Mouse (Mus musculus): ENCODE data around the gene Ankrd65. TPM values are rescaled to one million over a fixed set of nuclear protein-coding genes. Genes with fewer than 3 reads are reported as not detected.

The Ankrd65 gene
- total and polyA plus RNA-seq, 3 experiments: not detected

- no peak for DNase-seq (ENCODE audit: extremely low read depth)
- no peak overlapping the region for H3K4me3 ChIP-seq (replicated peaks in 1 of 3; ENCODE audit: low read depth in 2 of 3, low read length in 2 of 3, poor library complexity in 1 of 3)
- peaks cover 12 to 35% of the 10 kb centered on the region in 2 experiments for H3K4me1 ChIP-seq (ENCODE audit: control insufficient read depth in 1 of 2, insufficient read depth in 2 of 2)
- no peak overlapping the region for H3K9ac ChIP-seq (ENCODE audit: insufficient read depth, low read depth)
- H3K79me2 ChIP-seq (replicated peaks; ENCODE audit: control insufficient read depth, extremely low read depth, insufficient read depth, poor library complexity, severe bottlenecking): no peaks in the 10 kb centered on the region
- no peaks in the 10 kb centered on the region for H3K9me3 ChIP-seq (replicated peaks; ENCODE audit: low read length)
- no peak overlapping the region for H3K4me2 ChIP-seq (ENCODE audit: insufficient read depth, low read depth, poor library complexity, severe bottlenecking)
- in situ Hi-C loops (cut with MboI; ENCODE audit: low pct_ligation_motif_present, low pct_unique_long_range_greater_than_20kb, low sequenced_read_pairs): no loop called here
- no peaks in the 10 kb centered on the region for H3K36me3 ChIP-seq (replicated peaks in 1 of 2; ENCODE audit: control insufficient read depth in 1 of 2, insufficient read depth in 1 of 2, low read length in 1 of 2)
- H3K27ac ChIP-seq (ENCODE audit: insufficient read depth, low read depth): no peak overlapping the region
- no peak for TF ChIP-seq E2F4 (IDR thresholded peaks at IDR 0.05; ENCODE audit: insufficient replicate concordance, low read depth, low read length)
- TF ChIP-seq MYC (IDR thresholded peaks at IDR 0.05; ENCODE audit: low read depth, low read length): no peak
- no peak for TF ChIP-seq CHD2 (IDR thresholded peaks at IDR 0.05; ENCODE audit: low read length)
- no peak for TF ChIP-seq MAZ (IDR thresholded peaks at IDR 0.05; ENCODE audit: low read depth, low read length)
- no peak for TF ChIP-seq GABPA (IDR thresholded peaks at IDR 0.05; ENCODE audit: insufficient replicate concordance, low read depth, low read length)
- no peak for TF ChIP-seq POLR2AphosphoS2 (IDR thresholded peaks at IDR 0.05; ENCODE audit: low read depth, low read length)
- no peak for TF ChIP-seq BHLHE40 (IDR thresholded peaks at IDR 0.05; ENCODE audit: low read depth, low read length)
- TF ChIP-seq EP300 (IDR thresholded peaks at IDR 0.05; ENCODE audit: low read length): no peak
- no peak for TF ChIP-seq POLR2A (IDR thresholded peaks at IDR 0.05; ENCODE audit: low read depth, low read length)
- peaks cover 26% of the 10 kb centered on the region for H3K27me3 ChIP-seq (replicated peaks)
- dilution Hi-C loops (cut with MboI; ENCODE audit: extremely low pct_ligation_motif_present, extremely low pct_unique_long_range_greater_than_20kb, low sequenced_read_pairs): no loop called here
Observed at GRCm38 (mm10) chr4:155779498-155779897, 10.7 kb upstream of the Ankrd65 start.

- H3K36me3 ChIP-seq (replicated peaks in 1 of 2; ENCODE audit: control insufficient read depth in 1 of 2, insufficient read depth in 1 of 2, low read length in 1 of 2): no peaks in the 10 kb centered on the region
- no peak overlapping the region for H3K4me3 ChIP-seq (replicated peaks in 1 of 3; ENCODE audit: low read depth in 2 of 3, low read length in 2 of 3, poor library complexity in 1 of 3)
- no peak overlapping the region for H3K9ac ChIP-seq (ENCODE audit: insufficient read depth, low read depth)
- peaks cover 34% of the 10 kb centered on the region for H3K27me3 ChIP-seq (replicated peaks)
- H3K79me2 ChIP-seq (replicated peaks; ENCODE audit: control insufficient read depth, extremely low read depth, insufficient read depth, poor library complexity, severe bottlenecking): no peaks in the 10 kb centered on the region
- H3K27ac ChIP-seq (ENCODE audit: insufficient read depth, low read depth): no peak overlapping the region
- H3K4me2 ChIP-seq (ENCODE audit: insufficient read depth, low read depth, poor library complexity, severe bottlenecking): no peak overlapping the region
- no peaks in the 10 kb centered on the region for H3K9me3 ChIP-seq (replicated peaks; ENCODE audit: low read length)
- dilution Hi-C loops (cut with MboI; ENCODE audit: extremely low pct_ligation_motif_present, extremely low pct_unique_long_range_greater_than_20kb, low sequenced_read_pairs) (no loop called here), in situ Hi-C loops (cut with MboI; ENCODE audit: low pct_ligation_motif_present, low pct_unique_long_range_greater_than_20kb, low sequenced_read_pairs) (no loop called here)
- DNase-seq (ENCODE audit: extremely low read depth): no peak
- TF ChIP-seq EP300 (IDR thresholded peaks at IDR 0.05; ENCODE audit: low read length): no peak
- TF ChIP-seq HCFC1 (IDR thresholded peaks at IDR 0.05; ENCODE audit: low read depth, low read length): no peak
- no peak for TF ChIP-seq MEF2A (IDR thresholded peaks at IDR 0.05; ENCODE audit: borderline replicate concordance, low read depth, low read length)
- no peak for TF ChIP-seq NRF1 (IDR thresholded peaks at IDR 0.05; ENCODE audit: low read depth, low read length)
- TF ChIP-seq ELF1 (IDR thresholded peaks at IDR 0.05; ENCODE audit: low read depth, low read length): no peak
- no peak for TF ChIP-seq BHLHE40 (IDR thresholded peaks at IDR 0.05; ENCODE audit: low read depth, low read length)
- TF ChIP-seq MAZ (IDR thresholded peaks at IDR 0.05; ENCODE audit: low read depth, low read length): no peak
- no peak for TF ChIP-seq TBP (conservative IDR thresholded peaks at IDR 0.05; ENCODE audit: low read depth, low read length)
- TF ChIP-seq USF2 (conservative IDR thresholded peaks at IDR 0.05; ENCODE audit: low read depth, low read length): no peak
- TF ChIP-seq JUND (conservative IDR thresholded peaks at IDR 0.05; ENCODE audit: low read depth, low read length): no peak
- no peak for TF ChIP-seq RAD21 (IDR thresholded peaks at IDR 0.05; ENCODE audit: low read depth, low read length)
- no peak for TF ChIP-seq POLR2A (IDR thresholded peaks at IDR 0.05; ENCODE audit: low read depth, low read length)
- no peak for TF ChIP-seq MXI1 (IDR thresholded peaks at IDR 0.05; ENCODE audit: low read depth, low read length)
- TF ChIP-seq POLR2AphosphoS2 (IDR thresholded peaks at IDR 0.05; ENCODE audit: low read depth, low read length): no peak
- TF ChIP-seq NELFE (IDR thresholded peaks at IDR 0.05; ENCODE audit: low read depth, low read length): no peak
- no peak for TF ChIP-seq ZMIZ1 (IDR thresholded peaks at IDR 0.05; ENCODE audit: low read depth, low read length)
- TF ChIP-seq ZC3H11A (IDR thresholded peaks at IDR 0.05; ENCODE audit: low read depth, low read length): no peak
- TF ChIP-seq MAX (IDR thresholded peaks at IDR 0.05; ENCODE audit: low read length): no peak
- peaks cover 2 to 30% of the 10 kb centered on the region in 2 experiments for H3K4me1 ChIP-seq (ENCODE audit: control insufficient read depth in 1 of 2, insufficient read depth in 2 of 2)
Observed at GRCm38 (mm10) chr4:155780895-155781294, 9.3 kb upstream of the Ankrd65 start.
